Mouse (Mus musculus): ENCODE results near the gene Papss2. TPM values are rescaled to one million over a fixed set of nuclear protein-coding genes. Genes with fewer than 3 reads are reported as not detected.
A peak's percentile ranks its signal among the peaks of the same experiment; 100 is the strongest.

Papss2 gene
- total RNA-seq, 2 experiments from 2014 or later, result 14.7 to 15.1 TPM

- Histone ChIP-seq H3K27ac (no peak overlapping the region), H3K4me3 (no peak overlapping the region)
- TF ChIP-seq CTCF (conservative IDR thresholded peaks at IDR 0.05), result no peak
- DNase-seq (ENCODE audit: low spot score in 2 of 2), result no peak
These were observed 23.4 kb upstream of the Papss2 start for GRCm38 (mm10) chr19:32572191-32572590.

GRCm38 (mm10) chr19:32573259-32573658, 22.3 kb upstream of the Papss2 start:
- Histone ChIP-seq H3K27ac (no peak overlapping the region), H3K4me3 (no peak overlapping the region)
- TF ChIP-seq CTCF (conservative IDR thresholded peaks at IDR 0.05), result no peak
- no peak for DNase-seq (ENCODE audit: low spot score in 2 of 2)

- Histone ChIP-seq H3K27ac (no peak overlapping the region), H3K4me3 (no peak overlapping the region)
- TF ChIP-seq CTCF (conservative IDR thresholded peaks at IDR 0.05), result no peak
- no peak for DNase-seq (ENCODE audit: low spot score in 2 of 2)
These were observed 20.7 kb upstream of the Papss2 start for GRCm38 (mm10) chr19:32574846-32575245.

- Histone ChIP-seq H3K4me3 (no peak overlapping the region), H3K27ac (no peak overlapping the region)
- TF ChIP-seq CTCF (conservative IDR thresholded peaks at IDR 0.05), result no peak
- no peak for DNase-seq (ENCODE audit: low spot score in 2 of 2)
These were observed 17.8 kb upstream of the Papss2 start for GRCm38 (mm10) chr19:32577749-32578148.

- H3K27ac ChIP-seq, result no peak overlapping the region
- no peak for DNase-seq (ENCODE audit: low spot score in 2 of 2)
- TF ChIP-seq CTCF (conservative IDR thresholded peaks at IDR 0.05), result no peak
- H3K4me3 ChIP-seq, result no peak overlapping the region
These were observed 12.4 kb upstream of the Papss2 start for GRCm38 (mm10) chr19:32583091-32583766.

- no peak overlapping the region for H3K4me3 ChIP-seq
- no peak overlapping the region for H3K27ac ChIP-seq
- TF ChIP-seq CTCF (conservative IDR thresholded peaks at IDR 0.05), result no peak
- DNase-seq (ENCODE audit: low spot score in 2 of 2), result no peak
These were observed 7.9 kb upstream of the Papss2 start for GRCm38 (mm10) chr19:32587727-32588126.

- Histone ChIP-seq H3K4me3 (no peak overlapping the region), H3K27ac (no peak overlapping the region)
- TF ChIP-seq CTCF (conservative IDR thresholded peaks at IDR 0.05), result no peak
- no peak for DNase-seq (ENCODE audit: low spot score in 2 of 2)
These were observed 2.8 kb upstream of the Papss2 start for GRCm38 (mm10) chr19:32592749-32593148.

GRCm38 (mm10) chr19:32593870-32594269, 1.7 kb upstream of the Papss2 start:
- Histone ChIP-seq H3K27ac (no peak overlapping the region), H3K4me3 (no peak overlapping the region)
- no peak for DNase-seq (ENCODE audit: low spot score in 2 of 2)
- TF ChIP-seq CTCF (conservative IDR thresholded peaks at IDR 0.05), result peak; percentile 70

GRCm38 (mm10) chr19:32595131-32595505, 472 bp upstream of the Papss2 start:
- Histone ChIP-seq H3K27ac (no peak overlapping the region), H3K4me3 (peak overlapping the region; percentile 59)
- TF ChIP-seq CTCF (conservative IDR thresholded peaks at IDR 0.05), result no peak
- DNase-seq (ENCODE audit: low spot score in 2 of 2), result no peak

GRCm38 (mm10) chr19:32599006-32599405, 3.4 kb downstream of the Papss2 start:
- H3K4me3 ChIP-seq, result no peak overlapping the region
- no peak for TF ChIP-seq CTCF (conservative IDR thresholded peaks at IDR 0.05)
- no peak for DNase-seq (ENCODE audit: low spot score in 2 of 2)
- no peak overlapping the region for H3K27ac ChIP-seq

- no peak for DNase-seq (ENCODE audit: low spot score in 2 of 2)
- TF ChIP-seq CTCF (conservative IDR thresholded peaks at IDR 0.05), result no peak
- Histone ChIP-seq H3K4me3 (no peak overlapping the region), H3K27ac (no peak overlapping the region)
These were observed 3.8 kb downstream of the Papss2 start for GRCm38 (mm10) chr19:32599436-32599835.

- TF ChIP-seq CTCF (conservative IDR thresholded peaks at IDR 0.05), result no peak
- no peak overlapping the region for H3K4me3 ChIP-seq
- no peak for DNase-seq (ENCODE audit: low spot score in 2 of 2)
- H3K27ac ChIP-seq, result no peak overlapping the region
These were observed 5.6 kb downstream of the Papss2 start for GRCm38 (mm10) chr19:32601033-32601770.

- Histone ChIP-seq H3K27ac (no peak overlapping the region), H3K4me3 (no peak overlapping the region)
- no peak for DNase-seq (ENCODE audit: low spot score in 2 of 2)
- TF ChIP-seq CTCF (conservative IDR thresholded peaks at IDR 0.05), result no peak
These were observed 7.9 kb downstream of the Papss2 start for GRCm38 (mm10) chr19:32603466-32603865.

- DNase-seq (ENCODE audit: low spot score in 2 of 2), result no peak
- TF ChIP-seq CTCF (conservative IDR thresholded peaks at IDR 0.05), result no peak
- Histone ChIP-seq H3K27ac (no peak overlapping the region), H3K4me3 (no peak overlapping the region)
These were observed 8.5 kb downstream of the Papss2 start for GRCm38 (mm10) chr19:32604127-32604526.

All from layer of hippocampus, adult 2 months (tissue).